Mouse (Mus musculus) limb, embryonic 11.5 days (tissue): ENCODE results near the gene Pitpnc1. TPM values are rescaled to one million over a fixed set of nuclear protein-coding genes. Genes with fewer than 3 reads are reported as not detected.
A peak's percentile ranks its signal among the peaks of the same experiment; 100 is the strongest.
"Not testable (repeated sequence)": the region's sequence is repeated elsewhere in the genome, so short reads cannot be mapped to it uniquely, and the experiment has no call there.

Experiments
- ATAC-seq: fragments of 200-750 bp; cut with Nextera tagmentation; 2 replicates; pipeline ENCODE4 v1.8.0; 2017; ENCODE audit warnings: low read depth; ENCODE audit not compliant: insufficient number of reproducible peaks, low FRiP score, low TSS enrichment
- DNase-seq: peaks from one replicate; pipeline ENCODE4 v3.0.0-alpha.2; 2015; ENCODE audit warnings: low spot score
- H3K27ac ChIP-seq: fragments of 300-500 bp; sonication (generic); replicated peaks from 2 replicates; pipeline ENCODE4 v1.5.1; 2014; ENCODE audit warnings: low read depth, mild to moderate bottlenecking, low read length
- H3K27me3 ChIP-seq: fragments of 300-500 bp; sonication (generic); 2 replicates; pipeline ENCODE4 v1.6.1; 2014; ENCODE audit warnings: mild to moderate bottlenecking, low read length, mixed read lengths; ENCODE audit not compliant: control insufficient read depth, insufficient read depth
- H3K36me3 ChIP-seq: fragments of 300-500 bp; sonication (generic); 2 replicates; pipeline ENCODE4 v1.6.1; 2014; ENCODE audit warnings: mild to moderate bottlenecking, low read length, moderate library complexity, mixed read lengths; ENCODE audit not compliant: control insufficient read depth, insufficient read depth
- H3K4me1 ChIP-seq: fragments of 300-500 bp; sonication (generic); 2 replicates; pipeline ENCODE4 v1.6.1; 2014; ENCODE audit warnings: low read length, mixed read lengths; ENCODE audit not compliant: control insufficient read depth, insufficient read depth
- H3K4me2 ChIP-seq: fragments of 300-500 bp; sonication (generic); 2 replicates; pipeline ENCODE4 v1.6.1; 2014; ENCODE audit warnings: low read depth, mild to moderate bottlenecking, moderate library complexity; ENCODE audit not compliant: severe bottlenecking
- H3K4me3 ChIP-seq: fragments of 300-500 bp; sonication (generic); 2 replicates; pipeline ENCODE4 v1.5.1; 2014; ENCODE audit warnings: low read depth, low read length
- H3K9ac ChIP-seq: fragments of 300-500 bp; sonication (generic); 2 replicates; pipeline ENCODE4 v1.6.1; 2014; ENCODE audit warnings: mild to moderate bottlenecking, low read length
- H3K9me3 ChIP-seq: fragments of 300-500 bp; sonication (generic); 2 replicates; pipeline ENCODE4 v1.6.1; 2016; ENCODE audit warnings: low read length; ENCODE audit not compliant: control insufficient read depth
- WGBS: fragments of 180-500 bp; shearing (Covaris S2); extraction: QIAGEN DNeasy Blood & Tissue Kit; methylation state at CpG from one replicate; pipeline ENCODE4 v1.1.7; 2014; 5-methylcytosine and 5-hydroxymethylcytosine counted together
- polyA plus RNA-seq: library from polyadenylated mRNA; unstranded; fragments of >200 nt; fragmentation: Nextera tagmentation; extraction: Ambion mirVana; gene quantifications from 2 replicates; pipeline ENCODE4 v1.2.1, GENCODE M21; 2014

Pitpnc1 gene
- 35.3 and 39.9 TPM in 2 replicates for polyA plus RNA-seq

GRCm38 (mm10) chr11:107470521-107471041, at the start of gene Pitpnc1:
Gene Pitpnc1, minus strand, starts transcription at chr11:107470699.
- under 1% methylated on average over 37 of the region's 37 CpGs for WGBS
- peaks cover 8% of the 10 kb centered on the region for H3K4me1 ChIP-seq
- no peaks in the 10 kb centered on the region for H3K36me3 ChIP-seq
- peak within 1 kb of the TSS; percentile 80 for H3K4me2 ChIP-seq
- peak within 1 kb of the TSS; percentile 90 for H3K27ac ChIP-seq
- H3K9me3 ChIP-seq: no peaks in the 10 kb centered on the region
- ATAC-seq: peak; percentile 83
- no peaks in the 10 kb centered on the region for H3K27me3 ChIP-seq
- peak within 1 kb of the TSS; percentile 85 for H3K4me3 ChIP-seq
- peak within 1 kb of the TSS; percentile 91 for H3K9ac ChIP-seq
- peak; percentile 92 for DNase-seq

- Histone ChIP-seq H3K4me3 (no peak overlapping the region), H3K4me1 (no peaks in the 10 kb centered on the region), H3K4me2 (no peak overlapping the region), H3K9ac (no peak overlapping the region), H3K9me3 (no peaks in the 10 kb centered on the region), H3K27me3 (no peaks in the 10 kb centered on the region), H3K27ac (no peak overlapping the region), H3K36me3 (no peaks in the 10 kb centered on the region)
- 79% methylated on average over 5 of the region's 5 CpGs for WGBS
- ATAC-seq: no peak
- DNase-seq: no peak
Observed at GRCm38 (mm10) chr11:107518645-107519429, 48.3 kb upstream of the Pitpnc1 start.

GRCm38 (mm10) chr11:107516387-107516786, 45.9 kb upstream of the Pitpnc1 start:
- no peak overlapping the region for H3K4me2 ChIP-seq
- no peak overlapping the region for H3K9ac ChIP-seq
- no peaks in the 10 kb centered on the region for H3K4me1 ChIP-seq
- H3K27ac ChIP-seq: no peak overlapping the region
- H3K36me3 ChIP-seq: no peaks in the 10 kb centered on the region
- DNase-seq (no peak), ATAC-seq (no peak)
- 90% methylated on average over 2 of the region's 2 CpGs for WGBS
- no peak overlapping the region for H3K4me3 ChIP-seq
- H3K9me3 ChIP-seq: no peaks in the 10 kb centered on the region
- H3K27me3 ChIP-seq: no peaks in the 10 kb centered on the region

GRCm38 (mm10) chr11:107513047-107513446, 42.5 kb upstream of the Pitpnc1 start:
- Histone ChIP-seq H3K4me2 (no peak overlapping the region), H3K9ac (no peak overlapping the region), H3K36me3 (no peaks in the 10 kb centered on the region), H3K4me1 (0 out of 2 replicates have a peak, but pooled peaks cover 4% of the 10 kb centered on the region), H3K27ac (no peak overlapping the region), H3K4me3 (no peak overlapping the region), H3K27me3 (no peaks in the 10 kb centered on the region), H3K9me3 (no peaks in the 10 kb centered on the region)
- 89% methylated on average over 10 of the region's 10 CpGs for WGBS
- DNase-seq (no peak), ATAC-seq (no peak)

- H3K27me3 ChIP-seq, H3K27ac ChIP-seq, H3K4me2 ChIP-seq, H3K4me3 ChIP-seq, H3K9ac ChIP-seq, ATAC-seq, H3K9me3 ChIP-seq, H3K36me3 ChIP-seq, H3K4me1 ChIP-seq: not testable (repeated sequence)
- peak; percentile 83 for DNase-seq
- 43% methylated on average over 5 of the region's 5 CpGs for WGBS
Observed at GRCm38 (mm10) chr11:107511954-107512353, 41.5 kb upstream of the Pitpnc1 start.

- Histone ChIP-seq H3K36me3 (no peaks in the 10 kb centered on the region), H3K27me3 (no peaks in the 10 kb centered on the region), H3K4me3 (no peak overlapping the region), H3K4me2 (peak overlapping the region; percentile 28), H3K27ac (no peak overlapping the region), H3K9ac (no peak overlapping the region), H3K4me1 (0 out of 2 replicates have a peak, but pooled peaks cover 4% of the 10 kb centered on the region), H3K9me3 (no peaks in the 10 kb centered on the region)
- DNase-seq (peak; percentile 60), ATAC-seq (no peak)
- 2% methylated on average over 18 of the region's 18 CpGs for WGBS
Observed at GRCm38 (mm10) chr11:107510362-107511269, 40.1 kb upstream of the Pitpnc1 start.

GRCm38 (mm10) chr11:107509631-107510338, 39.3 kb upstream of the Pitpnc1 start:
- ATAC-seq (peak; percentile 56), DNase-seq (peak; percentile 41)
- H3K27ac ChIP-seq: no peak overlapping the region
- no peaks in the 10 kb centered on the region for H3K27me3 ChIP-seq
- 19% methylated on average over 11 of the region's 11 CpGs for WGBS
- H3K4me2 ChIP-seq: no peak overlapping the region
- no peak overlapping the region for H3K9ac ChIP-seq
- 0 out of 2 replicates have a peak, but pooled peaks cover 4% of the 10 kb centered on the region for H3K4me1 ChIP-seq
- H3K9me3 ChIP-seq: no peaks in the 10 kb centered on the region
- H3K4me3 ChIP-seq: no peak overlapping the region
- no peaks in the 10 kb centered on the region for H3K36me3 ChIP-seq

GRCm38 (mm10) chr11:107506260-107506659, 35.8 kb upstream of the Pitpnc1 start:
- DNase-seq: no peak
- H3K9me3 ChIP-seq: no peaks in the 10 kb centered on the region
- H3K4me3 ChIP-seq: no peak overlapping the region
- ATAC-seq: no peak
- no peak overlapping the region for H3K9ac ChIP-seq
- H3K27ac ChIP-seq: no peak overlapping the region
- no peaks in the 10 kb centered on the region for H3K27me3 ChIP-seq
- H3K4me1 ChIP-seq: 0 out of 2 replicates have a peak, but pooled peaks cover 4% of the 10 kb centered on the region
- no peaks in the 10 kb centered on the region for H3K36me3 ChIP-seq
- 79% methylated on average over 1 of the region's 1 CpGs for WGBS
- no peak overlapping the region for H3K4me2 ChIP-seq
